Mouse (Mus musculus) right cerebral cortex, adult 18-20 months (tissue): Measurements from ENCODE around the gene Lhpp.

Source experiments
- DNase-seq: peaks from one replicate; pipeline ENCODE4 v3.0.0; 2022; ENCODE audit warnings: mixed read lengths

Gene Lhpp

GRCm38 (mm10) chr7:132599071-132599975 lies 11.1 kb upstream of the Lhpp start, which contains the start of gene Nkx1-2:
Gene Nkx1-2 (minus strand): TSS chr7:132599637.
- DNase-seq = no peak

DNA sequence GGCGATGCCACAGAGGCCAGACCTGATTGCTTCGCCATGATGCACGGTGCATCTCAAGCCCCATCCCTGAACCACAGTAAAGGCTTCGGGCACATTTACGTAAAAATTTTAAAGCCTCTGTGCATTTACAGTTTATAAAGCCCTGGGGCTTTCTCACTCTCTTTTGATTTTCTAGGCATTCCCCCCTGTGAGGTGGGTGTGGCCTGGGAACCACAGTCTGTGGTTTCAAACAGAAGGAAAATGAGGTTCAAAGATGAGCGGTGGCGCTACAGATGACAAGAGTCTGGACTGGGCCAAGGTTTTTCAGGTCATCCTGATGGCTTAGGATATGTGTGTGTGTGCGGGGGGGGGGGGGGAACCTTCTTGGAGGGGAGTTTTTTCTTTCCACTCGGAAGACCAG lies 10.4 kb upstream of the Lhpp start:
- DNase-seq = no peak

- DNase-seq = no peak
Observed at GRCm38 (mm10) chr7:132600926-132601325, 9.5 kb upstream of the Lhpp start.

GRCm38 (mm10) chr7:132604720-132605119 lies 5.7 kb upstream of the Lhpp start:
- DNase-seq = no peak

DNA sequence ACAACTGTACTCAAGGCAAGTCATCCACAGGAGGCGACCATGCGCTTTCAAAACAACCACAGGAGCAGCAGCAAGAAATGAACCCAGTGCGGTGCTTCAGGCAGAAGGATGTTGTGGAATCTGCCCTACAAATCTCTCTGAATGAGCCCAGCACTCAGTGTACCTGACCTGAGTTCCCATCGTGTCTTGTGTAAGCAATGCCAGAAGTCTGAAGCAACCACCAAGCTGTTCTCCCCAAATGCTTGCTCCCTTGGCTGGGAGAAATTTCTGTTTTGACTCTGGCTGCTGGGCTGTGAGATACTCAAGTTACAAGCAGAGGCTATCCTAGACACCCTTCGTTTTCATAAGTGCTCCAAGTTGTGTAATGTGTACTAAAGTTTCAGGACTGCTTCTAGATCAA lies 4.7 kb upstream of the Lhpp start:
- DNase-seq = no peak

- no peak for DNase-seq
Observed at GRCm38 (mm10) chr7:132608316-132609020, 2.0 kb upstream of the Lhpp start.

DNA sequence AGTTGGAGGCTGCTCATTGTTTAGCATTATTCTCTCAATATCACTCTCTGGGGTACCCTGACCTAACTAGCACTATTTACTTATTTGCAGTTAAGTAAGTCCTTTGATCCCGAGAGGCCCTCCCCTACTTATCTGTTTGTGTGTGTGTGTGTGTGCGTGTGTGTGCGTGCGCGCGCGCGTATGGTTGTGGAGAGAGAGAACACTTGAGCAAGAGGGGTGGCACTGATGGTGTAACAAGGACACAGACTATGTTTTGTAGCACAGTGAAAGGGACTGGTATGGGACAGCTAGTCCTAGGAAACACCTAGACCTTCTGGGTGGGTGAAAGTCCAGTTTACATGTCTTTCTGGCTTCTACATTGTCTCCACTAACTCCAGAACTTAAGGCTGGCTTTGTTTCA lies 1.1 kb downstream of the Lhpp start:
- DNase-seq = no peak

GRCm38 (mm10) chr7:132615346-132615745 lies 4.9 kb downstream of the Lhpp start:
- DNase-seq = no peak

GRCm38 (mm10) chr7:132616391-132616790 lies 6.0 kb downstream of the Lhpp start:
- DNase-seq = no peak

DNA sequence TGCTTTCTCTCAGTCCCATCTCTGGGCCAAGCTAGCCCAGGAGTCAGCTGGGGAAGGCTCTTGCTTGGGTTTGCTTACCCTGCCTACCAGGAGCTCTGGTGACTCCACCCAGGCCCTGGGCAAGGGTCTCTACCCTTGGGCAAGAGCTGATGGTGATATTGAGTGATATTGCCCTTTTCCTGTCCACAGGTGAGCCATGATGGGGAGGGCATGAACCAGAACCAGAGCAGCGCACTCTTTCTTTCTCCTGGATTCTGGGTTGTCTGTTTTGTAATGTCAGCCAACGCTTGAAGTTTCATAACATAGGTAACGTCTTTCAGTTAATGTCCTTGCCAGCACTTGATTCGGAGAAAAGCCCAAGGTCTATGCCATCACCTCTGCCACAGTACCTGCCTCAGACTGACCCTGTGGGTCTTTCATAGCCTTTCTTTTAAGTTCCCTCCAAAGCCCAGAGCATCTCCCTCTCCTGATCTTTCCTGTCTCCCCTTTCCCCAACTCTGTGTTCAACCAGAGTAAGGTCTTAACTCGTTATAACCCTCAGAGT lies 6.7 kb downstream of the Lhpp start:
- no peak for DNase-seq

- DNase-seq = no peak
Observed at GRCm38 (mm10) chr7:132619549-132619948, 9.1 kb downstream of the Lhpp start.

GRCm38 (mm10) chr7:132619975-132620918 lies 9.8 kb downstream of the Lhpp start:
- DNase-seq = no peak

DNA sequence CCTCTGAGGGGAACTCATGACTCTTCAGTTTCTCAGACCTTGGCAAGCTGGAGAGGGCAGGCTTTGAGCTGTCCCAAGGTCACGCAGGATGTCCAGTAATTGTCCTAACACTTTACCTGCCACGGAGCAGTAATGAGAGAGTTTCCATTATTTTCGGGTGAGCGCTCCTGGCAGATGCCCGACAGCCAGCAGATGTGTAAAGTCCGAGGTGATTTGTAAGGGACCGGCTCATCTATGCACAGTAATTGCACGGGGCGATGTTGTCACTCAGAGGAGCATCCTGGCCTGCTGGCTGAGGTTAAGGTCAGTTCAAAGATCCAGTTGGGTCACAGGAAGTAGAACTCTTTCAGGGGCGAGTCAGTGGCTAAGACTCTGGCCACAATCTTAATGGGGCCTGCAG lies 13.7 kb downstream of the Lhpp start:
- no peak for DNase-seq

- no peak for DNase-seq
Observed at GRCm38 (mm10) chr7:132626174-132626573, 15.7 kb downstream of the Lhpp start.

- no peak for DNase-seq
Observed at GRCm38 (mm10) chr7:132627448-132627847, 17.0 kb downstream of the Lhpp start.

DNA sequence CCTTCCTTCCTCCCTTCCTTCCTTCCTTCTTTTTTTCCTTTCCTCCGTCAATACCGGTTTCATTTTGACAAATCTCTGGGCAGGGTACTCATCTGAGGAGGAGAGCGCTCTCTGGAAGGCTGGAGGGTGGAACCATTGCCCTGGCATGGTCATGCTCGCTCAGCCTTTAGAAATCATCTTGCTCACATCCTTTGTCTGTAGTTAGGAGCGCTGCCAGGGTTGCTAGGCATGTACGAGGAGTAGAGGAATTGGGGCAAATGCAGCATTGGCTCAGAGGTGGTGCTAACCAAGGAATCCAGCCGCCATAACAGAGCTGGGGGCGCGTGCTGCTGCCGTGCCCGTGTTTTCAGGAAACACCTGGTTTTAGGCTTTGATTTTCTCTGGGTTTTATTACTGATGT lies 20.9 kb downstream of the Lhpp start:
- peak; percentile 56 for DNase-seq

DNA sequence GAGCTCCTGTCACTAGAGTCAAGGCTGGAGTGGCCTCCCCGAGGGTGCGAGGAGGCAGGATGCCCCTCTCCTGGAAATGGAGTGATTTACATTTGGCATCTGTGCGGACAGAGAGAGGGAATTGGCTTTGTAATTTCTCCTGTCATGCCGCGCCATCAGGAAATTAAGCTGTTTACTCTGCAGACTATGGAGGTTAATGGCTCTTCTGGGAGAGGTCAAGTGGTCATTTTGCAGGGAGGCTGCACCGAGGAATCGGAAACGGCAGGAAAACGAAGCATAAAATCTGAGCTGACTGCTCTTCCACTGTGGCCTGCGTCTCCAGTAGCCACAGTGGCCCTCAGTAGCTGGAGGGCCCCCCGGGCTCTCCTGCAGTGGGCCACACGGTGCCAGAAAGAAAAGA lies 26.9 kb downstream of the Lhpp start:
- no peak for DNase-seq

GRCm38 (mm10) chr7:132638446-132639087 lies 28.1 kb downstream of the Lhpp start:
- peak; percentile 38 for DNase-seq

DNA sequence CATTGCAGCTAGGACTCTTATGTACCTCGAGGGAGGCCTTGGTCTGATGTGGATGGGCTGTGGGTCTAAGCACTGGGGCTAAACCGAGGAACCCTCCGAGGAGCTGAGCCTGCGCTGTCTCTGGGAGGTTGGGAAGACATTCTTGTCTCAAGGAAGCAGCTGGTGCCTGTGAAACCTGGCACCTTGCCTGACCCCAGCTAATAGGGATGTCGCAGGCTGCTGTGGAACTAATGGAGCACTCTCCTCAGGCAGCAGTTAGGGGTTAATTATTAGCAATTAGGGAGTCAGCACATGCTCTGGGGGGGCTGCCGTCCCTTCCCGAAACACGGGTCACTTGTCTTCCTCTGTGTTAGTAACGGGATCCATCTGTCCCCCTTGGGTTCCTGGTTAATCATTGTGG lies 30.5 kb downstream of the Lhpp start:
- DNase-seq = no peak

- DNase-seq = no peak
Observed at GRCm38 (mm10) chr7:132641606-132642005, 31.2 kb downstream of the Lhpp start.

DNA sequence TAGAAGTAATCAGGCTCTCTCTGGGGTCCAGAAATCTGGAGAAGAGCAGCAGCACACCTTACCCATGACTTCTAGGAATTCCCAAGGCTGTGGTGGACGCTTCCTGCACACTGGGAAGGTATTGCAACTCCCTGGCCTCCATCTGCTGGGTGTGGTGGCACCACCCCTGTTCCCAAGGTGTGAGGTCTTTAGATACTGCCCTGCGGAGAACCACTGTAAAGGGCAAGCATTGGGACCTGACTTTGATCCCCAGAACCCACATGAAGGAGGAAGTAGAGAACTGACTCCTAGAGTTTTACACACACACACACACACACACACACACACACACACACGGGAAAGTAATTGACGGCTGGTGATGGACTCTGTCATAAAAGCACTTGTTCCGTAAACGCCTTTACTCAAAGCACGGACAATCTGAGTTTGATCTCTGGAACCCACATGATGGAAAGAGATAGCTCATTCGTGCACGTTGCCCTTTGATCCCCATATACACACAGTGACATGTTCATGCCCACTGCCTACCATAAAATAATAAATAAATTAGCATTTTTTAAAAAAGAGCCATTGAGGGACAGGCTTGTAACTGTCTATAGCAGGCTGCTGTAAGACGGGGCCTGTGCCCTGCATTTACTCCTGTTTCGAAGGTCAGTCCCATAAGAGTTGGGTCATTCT lies 34.3 kb downstream of the Lhpp start:
- no peak for DNase-seq

DNA sequence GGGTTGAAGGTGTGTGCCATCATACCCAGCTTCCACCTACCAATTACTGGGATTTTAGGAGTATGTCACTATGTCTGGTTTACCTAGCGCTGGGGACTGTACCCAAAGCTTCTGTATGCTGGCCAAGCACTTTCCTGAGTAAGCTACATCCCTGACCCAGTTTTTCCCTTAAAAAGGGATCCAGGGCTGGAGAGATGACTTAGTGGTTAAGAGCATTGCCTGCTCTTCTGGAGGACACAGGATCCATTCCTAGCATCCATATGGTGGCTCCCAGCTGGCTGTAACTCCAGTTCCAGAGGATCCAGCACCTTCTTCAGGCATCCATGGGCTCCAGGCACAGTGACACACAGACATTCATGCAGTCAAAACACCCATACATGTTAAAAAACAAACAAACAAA lies 36.1 kb downstream of the Lhpp start:
- no peak for DNase-seq
